Mouse (Mus musculus): ENCODE measurements around the gene Cmklr1. TPM values are rescaled to one million over a fixed set of nuclear protein-coding genes. Genes with fewer than 3 reads are reported as not detected.
A peak's percentile ranks its signal among the peaks of the same experiment; 100 is the strongest.

Cmklr1 gene
- total and polyA plus RNA-seq, 3 experiments, result 22.0 to 42.0 (median 28.5) TPM

DNA sequence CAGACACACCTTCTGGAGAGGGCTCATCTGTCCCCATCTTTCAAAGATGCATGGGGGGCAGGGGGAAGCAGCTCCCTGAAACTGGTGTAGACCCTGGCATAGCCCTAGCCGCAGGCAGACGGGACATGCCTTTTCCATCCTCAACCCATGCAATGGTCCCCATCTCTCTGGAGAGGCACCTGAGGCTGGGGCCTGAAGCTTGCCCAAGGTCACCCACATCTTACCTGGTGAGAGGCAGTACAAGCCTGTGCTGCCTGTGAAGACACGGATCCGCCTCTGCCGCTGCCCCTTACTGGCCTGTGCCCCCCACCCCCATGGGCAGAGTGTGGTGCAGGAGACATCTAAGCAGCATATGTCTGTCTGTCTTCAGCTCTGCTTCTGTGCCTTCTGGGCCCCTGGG is 23.2 kb downstream of the Cmklr1 start:
- TF ChIP-seq CTCF (IDR thresholded peaks at IDR 0.05) (no peak), POLR2A (IDR thresholded peaks at IDR 0.05; ENCODE audit: insufficient read depth, low read depth, low read length) (no peak), EP300 (IDR thresholded peaks at IDR 0.05; ENCODE audit: insufficient read depth, low read depth, low read length) (no peak)
- intact Hi-C loops (cut with DNase I), result no loop called here
- Histone ChIP-seq H3K27ac (no peak overlapping the region), H3K36me3 (ENCODE audit: control insufficient read depth, insufficient read depth, low read length) (no peaks in the 10 kb centered on the region), H3K9ac (ENCODE audit: low read depth, low read length) (no peak overlapping the region), H3K79me2 (replicated peaks; ENCODE audit: control insufficient read depth, insufficient read depth, low read length) (no peaks in the 10 kb centered on the region), H3K4me3 (no peak overlapping the region), H3K4me1 (ENCODE audit: control insufficient read depth, insufficient read depth, low read length) (peaks cover 8% of the 10 kb centered on the region), H3K27me3 (ENCODE audit: control insufficient read depth, insufficient read depth, low read length) (no peaks in the 10 kb centered on the region)
- WGBS, result 84% methylated on average over 5 of the region's 5 CpGs
- no peak for DNase-seq

DNA sequence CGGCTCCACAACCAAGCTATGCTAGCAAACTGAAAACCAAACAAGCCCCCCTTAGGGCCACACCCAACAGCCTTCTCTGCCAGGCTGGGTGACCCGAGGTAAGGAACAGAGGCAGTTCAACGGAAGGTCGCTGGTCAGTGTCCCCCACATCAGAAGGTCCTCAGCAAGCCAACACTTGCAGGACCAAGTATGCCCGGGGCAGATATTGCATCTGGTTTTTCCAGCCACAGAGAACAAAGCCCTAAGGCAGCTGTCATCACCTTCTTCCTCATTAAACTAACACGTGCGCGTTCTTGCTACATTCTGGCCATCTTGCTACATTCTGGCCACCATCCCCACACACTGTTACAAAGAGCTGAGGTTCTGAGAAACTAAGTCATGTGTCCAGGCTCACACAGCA is 23.9 kb downstream of the Cmklr1 start:
- H3K27me3 ChIP-seq (ENCODE audit: control insufficient read depth, insufficient read depth, low read length), result no peaks in the 10 kb centered on the region
- no peak overlapping the region for H3K9ac ChIP-seq (ENCODE audit: low read depth, low read length)
- no peaks in the 10 kb centered on the region for H3K79me2 ChIP-seq (replicated peaks; ENCODE audit: control insufficient read depth, insufficient read depth, low read length)
- WGBS, result 65% methylated on average over 8 of the region's 8 CpGs
- intact Hi-C loops (cut with DNase I), result no loop called here
- no peak for DNase-seq
- no peak overlapping the region for H3K27ac ChIP-seq
- no peak overlapping the region for H3K4me3 ChIP-seq
- TF ChIP-seq POLR2A (IDR thresholded peaks at IDR 0.05; ENCODE audit: insufficient read depth, low read depth, low read length), result no peak
- no peak for TF ChIP-seq EP300 (IDR thresholded peaks at IDR 0.05; ENCODE audit: insufficient read depth, low read depth, low read length)
- no peak for TF ChIP-seq CTCF (IDR thresholded peaks at IDR 0.05)
- H3K4me1 ChIP-seq (ENCODE audit: control insufficient read depth, insufficient read depth, low read length), result peaks cover 8% of the 10 kb centered on the region
- no peaks in the 10 kb centered on the region for H3K36me3 ChIP-seq (ENCODE audit: control insufficient read depth, insufficient read depth, low read length)

DNA sequence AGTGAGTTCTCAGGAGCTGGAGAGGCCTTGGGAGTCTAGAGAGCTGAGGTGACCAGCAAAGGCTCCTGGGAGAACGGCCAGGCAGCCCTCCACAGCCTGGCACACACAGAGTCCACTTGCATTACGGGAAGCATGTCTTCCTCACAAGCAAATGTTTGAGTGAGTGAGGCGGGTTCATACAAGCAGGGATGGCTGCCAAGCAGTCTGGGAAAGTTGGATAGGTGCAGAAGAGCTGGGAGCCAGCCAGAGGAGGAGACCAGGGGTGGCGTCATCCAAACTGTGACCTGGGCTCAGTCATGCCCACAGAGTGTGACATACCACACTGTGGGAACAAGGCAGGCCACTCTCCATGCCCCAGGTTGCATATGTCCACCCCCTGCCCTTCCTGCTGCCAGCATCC is 25.2 kb downstream of the Cmklr1 start:
- no peaks in the 10 kb centered on the region for H3K27me3 ChIP-seq (ENCODE audit: control insufficient read depth, insufficient read depth, low read length)
- H3K27ac ChIP-seq, result no peak overlapping the region; the same call in 1 of the 2 replicates
- TF ChIP-seq POLR2A (IDR thresholded peaks at IDR 0.05; ENCODE audit: insufficient read depth, low read depth, low read length), result no peak
- no peak for TF ChIP-seq EP300 (IDR thresholded peaks at IDR 0.05; ENCODE audit: insufficient read depth, low read depth, low read length)
- no peak for TF ChIP-seq CTCF (IDR thresholded peaks at IDR 0.05)
- H3K4me3 ChIP-seq, result no peak overlapping the region
- H3K36me3 ChIP-seq (ENCODE audit: control insufficient read depth, insufficient read depth, low read length), result no peaks in the 10 kb centered on the region
- 57% methylated on average over 4 of the region's 4 CpGs for WGBS
- H3K9ac ChIP-seq (ENCODE audit: low read depth, low read length), result no peak overlapping the region
- intact Hi-C loops (cut with DNase I), result no loop called here
- H3K4me1 ChIP-seq (ENCODE audit: control insufficient read depth, insufficient read depth, low read length), result peaks cover 8% of the 10 kb centered on the region
- DNase-seq, result peak in 1 of 2 experiments; percentile 59
- H3K79me2 ChIP-seq (replicated peaks; ENCODE audit: control insufficient read depth, insufficient read depth, low read length), result no peaks in the 10 kb centered on the region

DNA sequence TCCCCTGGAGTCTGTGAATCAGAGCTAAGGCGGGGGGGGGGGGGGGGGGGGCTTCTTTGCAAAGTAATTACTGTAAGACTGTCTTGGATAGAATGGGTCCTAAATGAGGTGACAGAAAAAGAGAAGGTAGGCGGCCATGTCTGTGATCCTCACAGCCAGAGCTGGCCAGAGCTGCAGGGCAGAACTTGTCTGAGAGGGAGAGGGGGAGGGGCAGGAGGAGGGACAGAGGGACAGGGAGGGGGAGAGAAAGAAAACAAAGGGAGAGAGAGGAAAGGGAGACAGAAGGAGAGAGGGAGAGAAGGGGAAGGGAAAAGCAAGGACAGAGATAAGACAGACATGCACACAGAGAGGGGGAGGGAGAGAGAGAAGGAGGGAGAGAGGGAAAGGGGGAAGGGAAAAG is 27.2 kb downstream of the Cmklr1 start:
- Histone ChIP-seq H3K4me3 (no peak overlapping the region), H3K9ac (ENCODE audit: low read depth, low read length) (no peak overlapping the region), H3K4me1 (ENCODE audit: control insufficient read depth, insufficient read depth, low read length) (peaks cover 6% of the 10 kb centered on the region), H3K27me3 (ENCODE audit: control insufficient read depth, insufficient read depth, low read length) (no peaks in the 10 kb centered on the region), H3K36me3 (ENCODE audit: control insufficient read depth, insufficient read depth, low read length) (no peaks in the 10 kb centered on the region), H3K79me2 (replicated peaks; ENCODE audit: control insufficient read depth, insufficient read depth, low read length) (no peaks in the 10 kb centered on the region), H3K27ac (no peak overlapping the region)
- TF ChIP-seq EP300 (IDR thresholded peaks at IDR 0.05; ENCODE audit: insufficient read depth, low read depth, low read length) (no peak), CTCF (IDR thresholded peaks at IDR 0.05) (no peak), POLR2A (IDR thresholded peaks at IDR 0.05; ENCODE audit: insufficient read depth, low read depth, low read length) (no peak)
- DNase-seq, result no peak
- intact Hi-C loops (cut with DNase I), result no loop called here
- 29% methylated on average over 2 of the region's 2 CpGs for WGBS

DNA sequence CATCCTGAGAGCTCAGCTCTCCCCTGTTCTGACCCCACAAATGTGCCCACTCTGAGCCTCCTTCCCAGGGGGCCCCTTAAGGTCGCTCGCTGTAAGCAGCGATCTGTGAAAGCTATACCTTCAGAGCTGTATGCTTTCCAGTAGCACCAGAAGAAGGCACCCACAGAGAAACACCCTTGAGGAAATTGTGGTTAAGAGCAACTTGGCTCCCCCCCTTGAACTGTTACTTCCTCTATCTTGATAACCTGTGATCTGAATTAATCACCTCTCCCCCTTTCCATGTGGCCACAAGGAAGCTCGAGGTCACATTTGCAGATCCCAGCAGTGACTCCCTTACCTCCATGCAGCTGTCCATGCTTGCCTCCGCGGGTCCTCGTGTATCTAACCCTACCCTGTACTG is 29.2 kb downstream of the Cmklr1 start:
- H3K27ac ChIP-seq, result no peak overlapping the region
- WGBS, result 48% methylated on average over 7 of the region's 7 CpGs
- H3K27me3 ChIP-seq (ENCODE audit: control insufficient read depth, insufficient read depth, low read length), result no peaks in the 10 kb centered on the region
- H3K79me2 ChIP-seq (replicated peaks; ENCODE audit: control insufficient read depth, insufficient read depth, low read length), result no peaks in the 10 kb centered on the region
- TF ChIP-seq CTCF (IDR thresholded peaks at IDR 0.05) (no peak), POLR2A (IDR thresholded peaks at IDR 0.05; ENCODE audit: insufficient read depth, low read depth, low read length) (no peak), EP300 (IDR thresholded peaks at IDR 0.05; ENCODE audit: insufficient read depth, low read depth, low read length) (no peak)
- peaks cover 2% of the 10 kb centered on the region; the same call in 1 of the 2 replicates for H3K4me1 ChIP-seq (ENCODE audit: control insufficient read depth, insufficient read depth, low read length)
- H3K36me3 ChIP-seq (ENCODE audit: control insufficient read depth, insufficient read depth, low read length), result no peaks in the 10 kb centered on the region
- no peak for DNase-seq
- H3K9ac ChIP-seq (ENCODE audit: low read depth, low read length), result no peak overlapping the region
- no peak overlapping the region for H3K4me3 ChIP-seq
- intact Hi-C loops (cut with DNase I), result no loop called here

DNA sequence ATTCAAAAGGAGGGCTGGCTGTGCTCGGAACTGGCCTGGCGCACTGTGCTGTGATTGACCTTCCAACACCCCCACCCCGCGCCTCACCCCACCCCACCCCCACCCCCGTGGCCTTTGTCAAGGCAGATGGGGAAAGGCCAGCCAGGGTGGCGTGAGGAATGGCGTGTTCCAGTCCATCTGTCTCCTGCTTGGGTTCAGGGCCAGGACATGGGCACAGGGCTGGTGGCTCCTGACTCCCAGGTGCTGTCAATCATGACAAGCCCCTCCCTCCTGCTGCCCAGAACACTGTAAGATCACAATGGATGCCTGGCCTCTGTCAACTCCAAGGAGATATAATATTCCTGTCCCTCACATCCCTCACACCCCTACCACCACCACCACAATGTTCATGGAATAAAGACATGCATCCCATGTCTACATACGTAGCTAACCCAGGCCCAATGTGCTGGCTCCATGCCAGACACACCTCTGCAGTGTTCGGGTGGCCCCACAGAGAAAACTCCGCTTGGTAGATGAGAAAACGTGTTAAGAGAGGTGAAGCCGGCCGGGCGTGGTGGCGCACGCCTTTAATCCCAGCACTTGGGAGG is 30.0 kb downstream of the Cmklr1 start:
- 80% methylated on average over 16 of the region's 16 CpGs for WGBS
- TF ChIP-seq POLR2A (IDR thresholded peaks at IDR 0.05; ENCODE audit: insufficient read depth, low read depth, low read length) (no peak), CTCF (IDR thresholded peaks at IDR 0.05) (no peak), EP300 (IDR thresholded peaks at IDR 0.05; ENCODE audit: insufficient read depth, low read depth, low read length) (no peak)

More for the DNA sequence above, 30.0 kb downstream of the Cmklr1 start:
- no peaks in the 10 kb centered on the region for H3K79me2 ChIP-seq (replicated peaks; ENCODE audit: control insufficient read depth, insufficient read depth, low read length)
- H3K9ac ChIP-seq (ENCODE audit: low read depth, low read length), result no peak overlapping the region
- no peak overlapping the region for H3K4me3 ChIP-seq
- no peaks in the 10 kb centered on the region for H3K36me3 ChIP-seq (ENCODE audit: control insufficient read depth, insufficient read depth, low read length)
- H3K27me3 ChIP-seq (ENCODE audit: control insufficient read depth, insufficient read depth, low read length), result no peaks in the 10 kb centered on the region
- intact Hi-C loops (cut with DNase I), result no loop called here
- no peak for DNase-seq
- H3K27ac ChIP-seq, result no peak overlapping the region
- peaks cover 2% of the 10 kb centered on the region; the same call in 1 of the 2 replicates for H3K4me1 ChIP-seq (ENCODE audit: control insufficient read depth, insufficient read depth, low read length)
